Mouse (Mus musculus): ENCODE data around the gene Uchl5. TPM values are rescaled to one million over a fixed set of nuclear protein-coding genes. Genes with fewer than 3 reads are reported as not detected.

Gene Uchl5
- polyA plus RNA-seq, 1 experiment = 141 TPM

DNA sequence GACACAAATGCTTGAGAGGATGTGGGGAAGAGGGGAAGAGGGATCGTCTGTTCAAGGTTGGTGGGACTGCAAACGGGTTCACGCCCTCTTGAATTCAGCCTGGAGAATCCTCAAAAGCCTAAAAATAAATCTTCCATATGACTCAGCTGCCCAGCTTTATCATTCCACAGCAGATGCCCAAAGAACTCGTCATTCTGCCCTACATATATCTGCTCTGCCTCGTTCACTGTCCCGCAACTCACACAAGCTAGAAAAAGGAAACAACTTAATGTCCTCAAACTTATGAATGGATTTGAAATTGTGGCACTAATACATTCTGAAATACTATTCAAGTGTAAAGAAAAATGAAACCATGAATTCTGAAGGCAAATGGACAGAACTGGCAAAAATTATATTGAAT lies 3.2 kb upstream of the Uchl5 start:
- H3K9me3 ChIP-seq (replicated peaks; ENCODE audit: control insufficient read depth, insufficient read depth, low read length, poor library complexity, severe bottlenecking) = no peaks in the 10 kb centered on the region
- no peak overlapping the region for H3K4me3 ChIP-seq (ENCODE audit: low read depth, low read length)
- TF ChIP-seq CTCF (IDR thresholded peaks at IDR 0.05; ENCODE audit: low read depth, low read length) (no peak), POLR2A (IDR thresholded peaks at IDR 0.05; ENCODE audit: insufficient read depth, low read length) (no peak), EP300 (IDR thresholded peaks at IDR 0.05; ENCODE audit: insufficient read depth, low read depth, low read length) (no peak)
- H3K36me3 ChIP-seq (ENCODE audit: control insufficient read depth, insufficient read depth, low read length, poor library complexity, severe bottlenecking) = peaks cover 4% of the 10 kb centered on the region; the same call in 1 of the 2 replicates
- no peak overlapping the region for H3K27ac ChIP-seq (ENCODE audit: insufficient read depth, low read length)
- H3K9ac ChIP-seq (ENCODE audit: low read depth, poor library complexity, severe bottlenecking) = no peak overlapping the region
- H3K27me3 ChIP-seq (ENCODE audit: control insufficient read depth, insufficient read depth, low read length, poor library complexity, severe bottlenecking) = no peaks in the 10 kb centered on the region
- peaks cover 2% of the 10 kb centered on the region for H3K4me1 ChIP-seq (ENCODE audit: control insufficient read depth, insufficient read depth, low read length)

- TF ChIP-seq POLR2A (IDR thresholded peaks at IDR 0.05; ENCODE audit: insufficient read depth, low read length) = no peak
- Histone ChIP-seq H3K9ac (ENCODE audit: low read depth, poor library complexity, severe bottlenecking) (peak overlapping the region; percentile 89), H3K9me3 (replicated peaks; ENCODE audit: control insufficient read depth, insufficient read depth, low read length, poor library complexity, severe bottlenecking) (no peaks in the 10 kb centered on the region), H3K36me3 (ENCODE audit: control insufficient read depth, insufficient read depth, low read length, poor library complexity, severe bottlenecking) (peaks cover 2% of the 10 kb centered on the region), H3K4me3 (ENCODE audit: low read depth, low read length) (peak overlapping the region; percentile 90), H3K27ac (ENCODE audit: insufficient read depth, low read length) (no peak overlapping the region), H3K4me1 (ENCODE audit: control insufficient read depth, insufficient read depth, low read length) (peaks cover 4% of the 10 kb centered on the region), H3K27me3 (ENCODE audit: control insufficient read depth, insufficient read depth, low read length, poor library complexity, severe bottlenecking) (no peaks in the 10 kb centered on the region)
Measured at GRCm38 (mm10) chr1:143777558-143778218, 616 bp downstream of the Uchl5 start.

- Histone ChIP-seq H3K27ac (ENCODE audit: insufficient read depth, low read length) (no peak overlapping the region), H3K36me3 (ENCODE audit: control insufficient read depth, insufficient read depth, low read length, poor library complexity, severe bottlenecking) (peaks cover 8% of the 10 kb centered on the region), H3K9me3 (replicated peaks; ENCODE audit: control insufficient read depth, insufficient read depth, low read length, poor library complexity, severe bottlenecking) (no peaks in the 10 kb centered on the region), H3K9ac (ENCODE audit: low read depth, poor library complexity, severe bottlenecking) (no peak overlapping the region), H3K4me1 (ENCODE audit: control insufficient read depth, insufficient read depth, low read length) (no peaks in the 10 kb centered on the region), H3K27me3 (ENCODE audit: control insufficient read depth, insufficient read depth, low read length, poor library complexity, severe bottlenecking) (no peaks in the 10 kb centered on the region), H3K4me3 (ENCODE audit: low read depth, low read length) (no peak overlapping the region)
- TF ChIP-seq CTCF (IDR thresholded peaks at IDR 0.05; ENCODE audit: low read depth, low read length) = peak; percentile 86
- no peak for TF ChIP-seq EP300 (IDR thresholded peaks at IDR 0.05; ENCODE audit: insufficient read depth, low read depth, low read length)
- TF ChIP-seq POLR2A (IDR thresholded peaks at IDR 0.05; ENCODE audit: insufficient read depth, low read length) = no peak
Measured at GRCm38 (mm10) chr1:143788584-143789227, 11.6 kb downstream of the Uchl5 start.

DNA sequence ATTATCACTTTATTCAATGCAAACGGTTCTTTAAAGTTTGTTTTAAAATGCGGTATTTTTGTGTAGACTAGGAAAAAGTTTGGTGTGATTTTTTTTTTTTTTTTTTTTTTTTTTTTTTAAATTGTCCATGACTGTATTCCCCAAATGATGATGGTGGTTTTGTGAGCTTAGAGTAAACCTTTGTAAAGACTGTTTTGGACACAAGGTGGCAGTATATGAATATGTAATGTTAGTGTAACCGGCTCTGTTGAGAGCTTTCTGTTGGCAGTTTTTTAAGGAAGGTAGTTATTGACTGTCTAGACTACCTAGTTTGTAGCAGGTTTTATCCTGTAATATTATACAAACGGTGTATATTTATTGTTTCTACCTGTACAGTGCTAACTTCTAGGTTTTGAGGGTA lies 26.5 kb downstream of the Uchl5 start:
- no peak overlapping the region for H3K9ac ChIP-seq (ENCODE audit: low read depth, poor library complexity, severe bottlenecking)
- no peaks in the 10 kb centered on the region for H3K9me3 ChIP-seq (replicated peaks; ENCODE audit: control insufficient read depth, insufficient read depth, low read length, poor library complexity, severe bottlenecking)
- H3K36me3 ChIP-seq (ENCODE audit: control insufficient read depth, insufficient read depth, low read length, poor library complexity, severe bottlenecking) = peaks cover 11% of the 10 kb centered on the region
- H3K4me1 ChIP-seq (ENCODE audit: control insufficient read depth, insufficient read depth, low read length) = no peaks in the 10 kb centered on the region
- H3K27me3 ChIP-seq (ENCODE audit: control insufficient read depth, insufficient read depth, low read length, poor library complexity, severe bottlenecking) = no peaks in the 10 kb centered on the region
- no peak for TF ChIP-seq EP300 (IDR thresholded peaks at IDR 0.05; ENCODE audit: insufficient read depth, low read depth, low read length)
- TF ChIP-seq POLR2A (IDR thresholded peaks at IDR 0.05; ENCODE audit: insufficient read depth, low read length) = no peak
- no peak for TF ChIP-seq CTCF (IDR thresholded peaks at IDR 0.05; ENCODE audit: low read depth, low read length)
- no peak overlapping the region for H3K4me3 ChIP-seq (ENCODE audit: low read depth, low read length)
- H3K27ac ChIP-seq (ENCODE audit: insufficient read depth, low read length) = no peak overlapping the region

- H3K4me3 ChIP-seq (ENCODE audit: low read depth, low read length) = no peak overlapping the region
- H3K27me3 ChIP-seq (ENCODE audit: control insufficient read depth, insufficient read depth, low read length, poor library complexity, severe bottlenecking) = no peaks in the 10 kb centered on the region
- H3K36me3 ChIP-seq (ENCODE audit: control insufficient read depth, insufficient read depth, low read length, poor library complexity, severe bottlenecking) = peaks cover 10% of the 10 kb centered on the region
- H3K4me1 ChIP-seq (ENCODE audit: control insufficient read depth, insufficient read depth, low read length) = no peaks in the 10 kb centered on the region
- TF ChIP-seq POLR2A (IDR thresholded peaks at IDR 0.05; ENCODE audit: insufficient read depth, low read length) (no peak), EP300 (IDR thresholded peaks at IDR 0.05; ENCODE audit: insufficient read depth, low read depth, low read length) (no peak), CTCF (IDR thresholded peaks at IDR 0.05; ENCODE audit: low read depth, low read length) (no peak)
- H3K9me3 ChIP-seq (replicated peaks; ENCODE audit: control insufficient read depth, insufficient read depth, low read length, poor library complexity, severe bottlenecking) = no peaks in the 10 kb centered on the region
- no peak overlapping the region for H3K27ac ChIP-seq (ENCODE audit: insufficient read depth, low read length)
- no peak overlapping the region for H3K9ac ChIP-seq (ENCODE audit: low read depth, poor library complexity, severe bottlenecking)
Measured at GRCm38 (mm10) chr1:143809062-143809461, 32.0 kb downstream of the Uchl5 start.

- H3K9me3 ChIP-seq (replicated peaks; ENCODE audit: control insufficient read depth, insufficient read depth, low read length, poor library complexity, severe bottlenecking) = no peaks in the 10 kb centered on the region
- no peak overlapping the region for H3K9ac ChIP-seq (ENCODE audit: low read depth, poor library complexity, severe bottlenecking)
- no peaks in the 10 kb centered on the region for H3K4me1 ChIP-seq (ENCODE audit: control insufficient read depth, insufficient read depth, low read length)
- H3K27me3 ChIP-seq (ENCODE audit: control insufficient read depth, insufficient read depth, low read length, poor library complexity, severe bottlenecking) = no peaks in the 10 kb centered on the region
- H3K4me3 ChIP-seq (ENCODE audit: low read depth, low read length) = no peak overlapping the region
- H3K36me3 ChIP-seq (ENCODE audit: control insufficient read depth, insufficient read depth, low read length, poor library complexity, severe bottlenecking) = peaks cover 2% of the 10 kb centered on the region; the same call in 1 of the 2 replicates
- H3K27ac ChIP-seq (ENCODE audit: insufficient read depth, low read length) = no peak overlapping the region
- TF ChIP-seq CTCF (IDR thresholded peaks at IDR 0.05; ENCODE audit: low read depth, low read length) = peak; percentile 92
- no peak for TF ChIP-seq EP300 (IDR thresholded peaks at IDR 0.05; ENCODE audit: insufficient read depth, low read depth, low read length)
- TF ChIP-seq POLR2A (IDR thresholded peaks at IDR 0.05; ENCODE audit: insufficient read depth, low read length) = no peak
Measured at GRCm38 (mm10) chr1:143813676-143814360, 36.7 kb downstream of the Uchl5 start.

Measured in ES-Bruce4 (cell line).